Mouse (Mus musculus): ENCODE results near the gene Ocln. TPM values are rescaled to one million over a fixed set of nuclear protein-coding genes. Genes with fewer than 3 reads are reported as not detected.

The Ocln gene
- polyA plus RNA-seq, 1 experiment from 2014 or later: 71.7 TPM

GRCm38 (mm10) chr13:100553042-100553437 lies 522 bp upstream of the Ocln start:
- peaks cover 5% of the 10 kb centered on the region; the same call in 1 of the 2 replicates for H3K4me1 ChIP-seq (replicated peaks; ENCODE audit: control insufficient read depth, insufficient read depth, low read length)
- peak overlapping the region; percentile 53 for H3K4me3 ChIP-seq (ENCODE audit: low read depth, low read length)
- DNase-seq (ENCODE audit: low spot score): no peak
- no peaks in the 10 kb centered on the region for H3K36me3 ChIP-seq (ENCODE audit: control insufficient read depth, insufficient read depth, low read length)
- ATAC-seq (replicated peaks; ENCODE audit: low FRiP score, low TSS enrichment, low read depth): peak; percentile 22
- 0 out of 2 replicates have a peak overlapping the region, but pooled peaks have one; percentile 79 for H3K27ac ChIP-seq (ENCODE audit: low read depth)
- 3% methylated on average over 12 of the region's 12 CpGs for WGBS
- peak overlapping the region; percentile 67 for H3K9ac ChIP-seq (ENCODE audit: low read length)
- H3K9me3 ChIP-seq (ENCODE audit: control insufficient read depth, low read length): no peaks in the 10 kb centered on the region
- H3K27me3 ChIP-seq (replicated peaks; ENCODE audit: control insufficient read depth, insufficient read depth, low read length): peaks cover 46% of the 10 kb centered on the region
- peak overlapping the region; percentile 82 for H3K4me2 ChIP-seq (ENCODE audit: low read length)

GRCm38 (mm10) chr13:100552009-100552368 lies 529 bp downstream of the Ocln start:
- H3K27me3 ChIP-seq (replicated peaks; ENCODE audit: control insufficient read depth, insufficient read depth, low read length): peaks cover 46% of the 10 kb centered on the region
- peaks cover 5% of the 10 kb centered on the region; the same call in 1 of the 2 replicates for H3K4me1 ChIP-seq (replicated peaks; ENCODE audit: control insufficient read depth, insufficient read depth, low read length)
- H3K9ac ChIP-seq (ENCODE audit: low read length): peak overlapping the region; percentile 67
- ATAC-seq (replicated peaks; ENCODE audit: low FRiP score, low TSS enrichment, low read depth) (peak; percentile 7; the same call in 1 of the 2 replicates), DNase-seq (ENCODE audit: low spot score) (no peak)
- peak overlapping the region; percentile 82 for H3K4me2 ChIP-seq (ENCODE audit: low read length)
- peak overlapping the region; percentile 79 for H3K27ac ChIP-seq (ENCODE audit: low read depth)
- no peaks in the 10 kb centered on the region for H3K9me3 ChIP-seq (ENCODE audit: control insufficient read depth, low read length)
- no peaks in the 10 kb centered on the region for H3K36me3 ChIP-seq (ENCODE audit: control insufficient read depth, insufficient read depth, low read length)
- H3K4me3 ChIP-seq (ENCODE audit: low read depth, low read length): peak overlapping the region; percentile 53
- WGBS: under 1% methylated on average over 35 of the region's 35 CpGs

GRCm38 (mm10) chr13:100551371-100552008 lies 1.0 kb downstream of the Ocln start:
- no peak; the same call in 1 of the 2 replicates for ATAC-seq (replicated peaks; ENCODE audit: low FRiP score, low TSS enrichment, low read depth)
- peaks cover 46% of the 10 kb centered on the region for H3K27me3 ChIP-seq (replicated peaks; ENCODE audit: control insufficient read depth, insufficient read depth, low read length)
- H3K36me3 ChIP-seq (ENCODE audit: control insufficient read depth, insufficient read depth, low read length): no peaks in the 10 kb centered on the region
- H3K4me3 ChIP-seq (ENCODE audit: low read depth, low read length): peak overlapping the region; percentile 53
- H3K4me1 ChIP-seq (replicated peaks; ENCODE audit: control insufficient read depth, insufficient read depth, low read length): peaks cover 5% of the 10 kb centered on the region; the same call in 1 of the 2 replicates
- peak overlapping the region; percentile 79 for H3K27ac ChIP-seq (ENCODE audit: low read depth)
- WGBS: under 1% methylated on average over 41 of the region's 41 CpGs
- peak overlapping the region; percentile 82 for H3K4me2 ChIP-seq (ENCODE audit: low read length)
- peak; percentile 71 for DNase-seq (ENCODE audit: low spot score)
- H3K9ac ChIP-seq (ENCODE audit: low read length): peak overlapping the region; percentile 67
- H3K9me3 ChIP-seq (ENCODE audit: control insufficient read depth, low read length): no peaks in the 10 kb centered on the region

GRCm38 (mm10) chr13:100547269-100547668 lies 5.2 kb downstream of the Ocln start:
- Histone ChIP-seq H3K9me3 (ENCODE audit: control insufficient read depth, low read length) (no peaks in the 10 kb centered on the region), H3K4me1 (replicated peaks; ENCODE audit: control insufficient read depth, insufficient read depth, low read length) (peaks cover 5% of the 10 kb centered on the region; the same call in 1 of the 2 replicates), H3K4me3 (ENCODE audit: low read depth, low read length) (no peak overlapping the region), H3K27ac (ENCODE audit: low read depth) (no peak overlapping the region), H3K36me3 (ENCODE audit: control insufficient read depth, insufficient read depth, low read length) (no peaks in the 10 kb centered on the region), H3K9ac (ENCODE audit: low read length) (no peak overlapping the region), H3K27me3 (replicated peaks; ENCODE audit: control insufficient read depth, insufficient read depth, low read length) (peaks cover 26% of the 10 kb centered on the region), H3K4me2 (ENCODE audit: low read length) (no peak overlapping the region)
- no peak for DNase-seq (ENCODE audit: low spot score)
- no peak for ATAC-seq (replicated peaks; ENCODE audit: low FRiP score, low TSS enrichment, low read depth)
- 83% methylated on average over 5 of the region's 5 CpGs for WGBS

DNA sequence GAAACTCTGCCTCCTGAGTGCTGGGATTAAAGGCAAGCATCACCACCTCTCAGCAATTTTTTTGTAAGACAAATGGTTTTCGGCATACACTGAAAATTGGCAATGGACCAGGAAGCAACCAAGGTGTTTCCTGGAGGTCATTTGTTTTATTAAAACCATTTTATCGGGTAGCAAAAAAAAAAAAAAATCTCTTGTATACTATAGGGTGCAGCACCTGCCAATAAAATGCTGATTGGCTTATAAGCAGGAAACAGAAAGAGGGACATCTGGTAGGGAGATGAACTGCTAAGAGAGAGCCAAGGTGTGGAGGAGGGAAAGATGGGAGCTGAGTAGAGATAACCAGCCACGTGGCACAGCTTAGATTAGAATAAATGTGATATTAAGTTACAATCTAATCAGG lies 7.0 kb downstream of the Ocln start:
- Histone ChIP-seq H3K4me1 (replicated peaks; ENCODE audit: control insufficient read depth, insufficient read depth, low read length) (no peaks in the 10 kb centered on the region), H3K9me3 (ENCODE audit: control insufficient read depth, low read length) (no peaks in the 10 kb centered on the region), H3K4me3 (ENCODE audit: low read depth, low read length) (no peak overlapping the region), H3K36me3 (ENCODE audit: control insufficient read depth, insufficient read depth, low read length) (no peaks in the 10 kb centered on the region), H3K9ac (ENCODE audit: low read length) (no peak overlapping the region), H3K4me2 (ENCODE audit: low read length) (no peak overlapping the region), H3K27me3 (replicated peaks; ENCODE audit: control insufficient read depth, insufficient read depth, low read length) (peaks cover 8% of the 10 kb centered on the region), H3K27ac (ENCODE audit: low read depth) (no peak overlapping the region)
- no peak for DNase-seq (ENCODE audit: low spot score)
- 63% methylated on average over 3 of the region's 3 CpGs for WGBS
- ATAC-seq (replicated peaks; ENCODE audit: low FRiP score, low TSS enrichment, low read depth): no peak

- Histone ChIP-seq H3K36me3 (ENCODE audit: control insufficient read depth, insufficient read depth, low read length) (no peaks in the 10 kb centered on the region), H3K27ac (ENCODE audit: low read depth) (peak overlapping the region; percentile 71), H3K9ac (ENCODE audit: low read length) (no peak overlapping the region), H3K4me3 (ENCODE audit: low read depth, low read length) (no peak overlapping the region), H3K4me1 (replicated peaks; ENCODE audit: control insufficient read depth, insufficient read depth, low read length) (no peaks in the 10 kb centered on the region), H3K4me2 (ENCODE audit: low read length) (no peak overlapping the region), H3K9me3 (ENCODE audit: control insufficient read depth, low read length) (no peaks in the 10 kb centered on the region), H3K27me3 (replicated peaks; ENCODE audit: control insufficient read depth, insufficient read depth, low read length) (no peaks in the 10 kb centered on the region)
- 59% methylated on average over 4 of the region's 4 CpGs for WGBS
- DNase-seq (ENCODE audit: low spot score) (no peak), ATAC-seq (replicated peaks; ENCODE audit: low FRiP score, low TSS enrichment, low read depth) (0 out of 2 replicates have a peak, but pooled peaks have one; percentile 30)
These were observed 8.3 kb downstream of the Ocln start for GRCm38 (mm10) chr13:100544220-100544662.

DNA sequence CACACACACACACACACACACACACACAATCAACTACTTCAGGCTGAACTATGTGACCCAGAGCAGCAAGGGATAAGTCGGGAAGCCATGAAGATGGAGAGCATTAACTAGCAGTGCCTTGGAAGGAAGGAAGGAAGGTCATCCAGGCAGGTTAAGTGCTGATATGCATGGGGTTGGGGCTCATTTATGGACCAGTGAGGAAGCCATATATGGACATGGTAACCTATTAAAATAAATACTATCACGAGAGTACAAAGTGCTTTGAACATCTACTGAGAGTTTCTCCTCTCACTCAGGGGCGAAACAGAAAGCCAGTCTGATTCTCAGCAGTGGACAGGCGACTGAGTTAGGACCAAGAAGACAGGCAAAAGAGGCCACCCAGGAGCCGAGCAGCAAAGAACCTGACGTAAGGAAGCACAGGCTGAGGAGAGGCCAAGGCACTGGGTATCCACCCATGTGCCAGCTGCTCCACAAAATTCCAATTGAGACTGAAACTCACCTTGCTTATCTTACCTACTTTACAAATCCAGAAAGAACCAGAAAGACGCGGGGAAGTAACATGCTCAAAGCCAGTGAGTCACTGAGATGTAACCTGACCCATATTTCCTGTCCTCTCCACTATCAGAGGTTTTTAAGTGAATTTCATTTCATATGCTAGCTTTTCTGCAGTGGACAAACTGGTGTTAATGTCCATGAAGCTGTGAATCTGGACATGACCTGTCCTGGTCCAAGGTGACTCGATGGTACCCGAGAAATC lies 9.3 kb downstream of the Ocln start:
- H3K4me3 ChIP-seq (ENCODE audit: low read depth, low read length): no peak overlapping the region
- 61% methylated on average over 10 of the region's 10 CpGs for WGBS
- H3K4me2 ChIP-seq (ENCODE audit: low read length): peak overlapping the region; percentile 27; the same call in 1 of the 2 replicates
- peak; percentile 81 for ATAC-seq (replicated peaks; ENCODE audit: low FRiP score, low TSS enrichment, low read depth)
- no peaks in the 10 kb centered on the region for H3K27me3 ChIP-seq (replicated peaks; ENCODE audit: control insufficient read depth, insufficient read depth, low read length)
- H3K9me3 ChIP-seq (ENCODE audit: control insufficient read depth, low read length): no peaks in the 10 kb centered on the region
- no peak overlapping the region for H3K9ac ChIP-seq (ENCODE audit: low read length)
- no peaks in the 10 kb centered on the region for H3K4me1 ChIP-seq (replicated peaks; ENCODE audit: control insufficient read depth, insufficient read depth, low read length)
- DNase-seq (ENCODE audit: low spot score): peak; percentile 73
- no peaks in the 10 kb centered on the region for H3K36me3 ChIP-seq (ENCODE audit: control insufficient read depth, insufficient read depth, low read length)
- H3K27ac ChIP-seq (ENCODE audit: low read depth): peak overlapping the region; percentile 51

DNA sequence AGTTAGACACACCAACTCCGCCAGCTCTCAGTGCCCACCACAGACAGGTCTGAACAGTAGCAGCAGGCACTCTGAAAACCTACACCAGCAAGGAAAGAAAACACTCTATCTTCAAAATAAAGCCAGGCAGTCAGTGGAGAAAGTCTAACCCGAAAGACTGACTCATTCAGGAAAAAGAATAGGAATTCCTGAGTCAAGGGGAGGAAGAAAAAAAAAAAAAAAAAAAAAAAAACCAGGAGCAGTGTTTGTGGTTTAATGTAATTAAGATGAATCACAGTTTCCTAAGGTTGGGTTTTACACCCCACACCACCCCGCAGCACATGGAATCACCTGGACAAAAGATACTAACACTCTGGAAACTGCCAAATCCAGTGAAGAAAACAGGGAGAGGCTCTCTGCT lies 16.4 kb downstream of the Ocln start:
- no peak for DNase-seq (ENCODE audit: low spot score)
- Histone ChIP-seq H3K4me1 (replicated peaks; ENCODE audit: control insufficient read depth, insufficient read depth, low read length) (0 out of 2 replicates have a peak, but pooled peaks cover 3% of the 10 kb centered on the region), H3K27ac (ENCODE audit: low read depth) (no peak overlapping the region), H3K9me3 (ENCODE audit: control insufficient read depth, low read length) (no peaks in the 10 kb centered on the region), H3K9ac (ENCODE audit: low read length) (no peak overlapping the region), H3K4me3 (ENCODE audit: low read depth, low read length) (no peak overlapping the region), H3K36me3 (ENCODE audit: control insufficient read depth, insufficient read depth, low read length) (no peaks in the 10 kb centered on the region), H3K27me3 (replicated peaks; ENCODE audit: control insufficient read depth, insufficient read depth, low read length) (no peaks in the 10 kb centered on the region), H3K4me2 (ENCODE audit: low read length) (no peak overlapping the region)
- ATAC-seq (replicated peaks; ENCODE audit: low FRiP score, low TSS enrichment, low read depth): no peak
- WGBS: 78% methylated on average over 3 of the region's 3 CpGs

Data from intestine, embryonic 14.5 days (tissue).